Mouse (Mus musculus) embryo, embryonic 11.5 days (tissue): ENCODE measurements around the gene Foxp3.

Experiments
- DNase-seq: peaks from one replicate; pipeline ENCODE4 v3.0.0-alpha.2; 2012; ENCODE audit warnings: low read depth, low spot score

Gene Foxp3

GRCm38 (mm10) chrX:7610536-7611258 lies 37.3 kb downstream of the Foxp3 start:
- no peak for DNase-seq

- no peak for DNase-seq
Measured at GRCm38 (mm10) chrX:7617889-7618551, 44.6 kb downstream of the Foxp3 start.

GRCm38 (mm10) chrX:7632560-7632959 lies 59.1 kb downstream of the Foxp3 start:
- DNase-seq = no peak

- no peak for DNase-seq
Measured at GRCm38 (mm10) chrX:7635101-7635500, 61.7 kb downstream of the Foxp3 start.

GRCm38 (mm10) chrX:7638401-7639091 lies 65.1 kb downstream of the Foxp3 start, which contains the start of gene Syp:
TSS of gene Syp (plus strand) at chrX:7638471.
- DNase-seq = peak; percentile 59

GRCm38 (mm10) chrX:7639536-7640325 lies 66.3 kb downstream of the Foxp3 start:
- no peak for DNase-seq

- no peak for DNase-seq
Measured at GRCm38 (mm10) chrX:7640785-7641184, 67.3 kb downstream of the Foxp3 start.
